Mouse (Mus musculus) CH12.LX (cell line): ENCODE data around the gene Ankrd66. TPM values are rescaled to one million over a fixed set of nuclear protein-coding genes. Genes with fewer than 3 reads are reported as not detected.

Experiments
- DNase-seq: peaks from one replicate; pipeline ENCODE4 v3.0.0-alpha.2; 2013; ENCODE audit errors: extremely low read depth
- H3K27ac ChIP-seq: 2 replicates; pipeline ENCODE4 v1.5.1; 2012; ENCODE audit warnings: low read depth, mild to moderate bottlenecking, control low read depth, moderate library complexity; ENCODE audit not compliant: insufficient read depth
- H3K27me3 ChIP-seq: replicated peaks from 2 replicates; pipeline ENCODE3; 2012; ENCODE audit warnings: inconsistent platforms
- H3K36me3 ChIP-seq, 2 experiments: replicated peaks in 1 of 2; 2 replicates each; pipeline versions ENCODE3 to v1.6.1; 2012; ENCODE audit warnings: inconsistent platforms in 1 of 2, low read length in 1 of 2, mild to moderate bottlenecking in 1 of 2, mixed read lengths in 1 of 2, moderate library complexity in 1 of 2; ENCODE audit not compliant: control insufficient read depth in 1 of 2, insufficient read depth in 1 of 2
- H3K4me1 ChIP-seq, 2 experiments: 2 replicates each; pipeline ENCODE4 v1.6.1; 2012; ENCODE audit warnings: inconsistent platforms in 1 of 2, moderate library complexity in 1 of 2; ENCODE audit not compliant: insufficient read depth in 2 of 2, control insufficient read depth in 1 of 2
- H3K4me2 ChIP-seq: 2 replicates; pipeline ENCODE4 v1.6.1; 2012; ENCODE audit warnings: low read depth, mild to moderate bottlenecking, control low read depth; ENCODE audit not compliant: poor library complexity, insufficient read depth, severe bottlenecking
- H3K4me3 ChIP-seq, 3 experiments: fragments of 150-350 bp in 1 of 3; sonication (generic) in 1 of 3; replicated peaks in 1 of 3; 2 replicates each; pipeline versions ENCODE3 to v1.5.1; 2011 to 2012; ENCODE audit warnings: low read depth in 2 of 3, low read length in 2 of 3, mild to moderate bottlenecking in 2 of 3, moderate library complexity in 2 of 3, control low read depth in 1 of 3, improper control_type of control experiment in 1 of 3, inconsistent platforms in 1 of 3, mixed read lengths in 1 of 3; ENCODE audit not compliant: poor library complexity in 1 of 3
- H3K79me2 ChIP-seq: replicated peaks from 2 replicates; pipeline ENCODE4 v1.6.1; 2012; ENCODE audit warnings: mild to moderate bottlenecking, moderate library complexity; ENCODE audit not compliant: control insufficient read depth, poor library complexity, insufficient read depth, severe bottlenecking; ENCODE audit errors: extremely low read depth
- H3K9ac ChIP-seq: 2 replicates; pipeline ENCODE4 v1.6.1; 2012; ENCODE audit warnings: low read depth, mild to moderate bottlenecking, control low read depth, moderate library complexity; ENCODE audit not compliant: insufficient read depth
- H3K9me3 ChIP-seq: replicated peaks from 2 replicates; pipeline ENCODE3; 2012; ENCODE audit warnings: low read length, inconsistent platforms, mixed read lengths
- BHLHE40 ChIP-seq: IDR thresholded peaks from 2 replicates; pipeline ENCODE4 v1.6.1; 2011; ENCODE audit warnings: mild to moderate bottlenecking, low read depth, low read length, improper control_type of control experiment
- CHD1 ChIP-seq: IDR thresholded peaks from 2 replicates; pipeline ENCODE4 v1.6.1; 2012; ENCODE audit warnings: low read depth, low read length, improper control_type of control experiment, inconsistent platforms
- CTCF ChIP-seq, 2 experiments: IDR thresholded peaks in 1 of 2; conservative IDR thresholded peaks in 1 of 2; 2 replicates each; pipeline ENCODE4 v1.5.1; 2011 to 2012; ENCODE audit warnings: low read depth in 2 of 2, low read length in 2 of 2, improper control_type of control experiment in 1 of 2, inconsistent platforms in 1 of 2, mild to moderate bottlenecking in 1 of 2, moderate library complexity in 1 of 2
- E2F4 ChIP-seq: IDR thresholded peaks from 2 replicates; pipeline ENCODE4 v1.6.1; 2011; ENCODE audit warnings: low read depth, low read length, improper control_type of control experiment; ENCODE audit not compliant: insufficient replicate concordance
- ELF1 ChIP-seq: IDR thresholded peaks from 2 replicates; pipeline ENCODE4 v1.6.1; 2014; ENCODE audit warnings: low read depth, mild to moderate bottlenecking, inconsistent platforms, low read length, improper control_type of control experiment
- ETS1 ChIP-seq: conservative IDR thresholded peaks from 2 replicates; pipeline ENCODE4 v1.6.1; 2012; ENCODE audit warnings: low read depth, mild to moderate bottlenecking, inconsistent platforms, low read length, improper control_type of control experiment, moderate library complexity
- GABPA ChIP-seq: IDR thresholded peaks from 2 replicates; pipeline ENCODE4 v1.6.1; 2012; ENCODE audit warnings: low read depth, low read length, improper control_type of control experiment, inconsistent platforms; ENCODE audit not compliant: insufficient replicate concordance
- JUND ChIP-seq: conservative IDR thresholded peaks from 2 replicates; pipeline ENCODE4 v1.6.1; 2011; ENCODE audit warnings: low read depth, low read length, improper control_type of control experiment
- KAT2A ChIP-seq: IDR thresholded peaks from 2 replicates; pipeline ENCODE4 v1.6.1; 2012; ENCODE audit warnings: low read length, improper control_type of control experiment, inconsistent platforms; ENCODE audit not compliant: insufficient replicate concordance
- MAX ChIP-seq: IDR thresholded peaks from 2 replicates; pipeline ENCODE4 v1.6.1; 2011; ENCODE audit warnings: low read length, improper control_type of control experiment
- MAZ ChIP-seq: IDR thresholded peaks from 2 replicates; pipeline ENCODE4 v1.6.1; 2012; ENCODE audit warnings: low read depth, mild to moderate bottlenecking, inconsistent platforms, low read length, improper control_type of control experiment, moderate library complexity
- MEF2A ChIP-seq: IDR thresholded peaks from 2 replicates; pipeline ENCODE4 v1.6.1; 2014; ENCODE audit warnings: low read depth, mild to moderate bottlenecking, inconsistent platforms, low read length, improper control_type of control experiment, borderline replicate concordance
- MXI1 ChIP-seq: IDR thresholded peaks from 2 replicates; pipeline ENCODE4 v1.6.1; 2011; ENCODE audit warnings: mild to moderate bottlenecking, low read depth, low read length, improper control_type of control experiment
- MYC ChIP-seq: IDR thresholded peaks from 2 replicates; pipeline ENCODE4 v1.6.1; 2011; ENCODE audit warnings: low read depth, mild to moderate bottlenecking, improper control_type of control experiment, low read length
- NELFE ChIP-seq: IDR thresholded peaks from 2 replicates; pipeline ENCODE4 v1.6.1; 2011; ENCODE audit warnings: low read depth, low read length, improper control_type of control experiment
- NRF1 ChIP-seq: IDR thresholded peaks from 2 replicates; pipeline ENCODE4 v1.6.1; 2014; ENCODE audit warnings: low read depth, mild to moderate bottlenecking, inconsistent platforms, low read length, improper control_type of control experiment, moderate library complexity
- PAX5 ChIP-seq: IDR thresholded peaks from 2 replicates; pipeline ENCODE4 v1.6.1; 2012; ENCODE audit warnings: low read length, inconsistent platforms, mixed read lengths
- POLR2A ChIP-seq: IDR thresholded peaks from 2 replicates; pipeline ENCODE4 v1.6.1; 2011; ENCODE audit warnings: low read depth, mild to moderate bottlenecking, improper control_type of control experiment, low read length
- POLR2AphosphoS2 ChIP-seq: IDR thresholded peaks from 2 replicates; pipeline ENCODE4 v1.6.1; 2011; ENCODE audit warnings: low read depth, low read length, improper control_type of control experiment
- RAD21 ChIP-seq: IDR thresholded peaks from 2 replicates; pipeline ENCODE4 v1.6.1; 2011; ENCODE audit warnings: low read depth, mild to moderate bottlenecking, low read length, improper control_type of control experiment, moderate library complexity
- SIN3A ChIP-seq: IDR thresholded peaks from 2 replicates; pipeline ENCODE4 v1.6.1; 2012; ENCODE audit warnings: low read length, improper control_type of control experiment, inconsistent platforms
- SMC3 ChIP-seq: IDR thresholded peaks from 2 replicates; pipeline ENCODE4 v1.6.1; 2011; ENCODE audit warnings: low read depth, low read length, improper control_type of control experiment
- TBP ChIP-seq: conservative IDR thresholded peaks from 2 replicates; pipeline ENCODE4 v1.6.1; 2011; ENCODE audit warnings: low read depth, low read length, improper control_type of control experiment
- TCF12 ChIP-seq: IDR thresholded peaks from 2 replicates; pipeline ENCODE4 v1.6.1; 2014; ENCODE audit warnings: low read depth, mild to moderate bottlenecking, inconsistent platforms, low read length, improper control_type of control experiment
- ZC3H11A ChIP-seq: IDR thresholded peaks from 2 replicates; pipeline ENCODE4 v1.6.1; 2012; ENCODE audit warnings: low read depth, mild to moderate bottlenecking, inconsistent platforms, low read length, improper control_type of control experiment
- ZMIZ1 ChIP-seq: IDR thresholded peaks from 2 replicates; pipeline ENCODE4 v1.6.1; 2012; ENCODE audit warnings: low read depth, mild to moderate bottlenecking, inconsistent platforms, low read length, improper control_type of control experiment
- dilution Hi-C: fragments of 300-500 bp; cut with MboI; formaldehyde crosslinking; loops from 2 replicates; pipeline ENCODE4 v1.14.3; 2020; ENCODE audit warnings: low sequenced_read_pairs; ENCODE audit not compliant: extremely low pct_unique_long_range_greater_than_20kb, extremely low pct_ligation_motif_present
- in situ Hi-C: fragments of 300-500 bp; cut with MboI; formaldehyde crosslinking; loops from 3 replicates; pipeline ENCODE4 v1.14.3; 2019; ENCODE audit warnings: low sequenced_read_pairs, low pct_ligation_motif_present, low pct_unique_long_range_greater_than_20kb, mixed read lengths
- polyA plus RNA-seq: library from polyadenylated mRNA; unstranded; fragments of >175 nt; gene quantifications from 2 replicates; pipeline ENCODE4 v1.2.1, GENCODE M21; 2012; ENCODE audit warnings: low read depth; ENCODE audit not compliant: insufficient read length
- total RNA-seq, 2 experiments: library from RNA; depleted of rRNA; stranded (reverse); fragments of 300-350 nt in 1 of 2; fragments of >200 nt in 1 of 2; gene quantifications; 2 replicates each; pipeline ENCODE4 v1.2.3; 2012 to 2014

Gene Ankrd66
- total and polyA plus RNA-seq, 3 experiments: not detected

DNA sequence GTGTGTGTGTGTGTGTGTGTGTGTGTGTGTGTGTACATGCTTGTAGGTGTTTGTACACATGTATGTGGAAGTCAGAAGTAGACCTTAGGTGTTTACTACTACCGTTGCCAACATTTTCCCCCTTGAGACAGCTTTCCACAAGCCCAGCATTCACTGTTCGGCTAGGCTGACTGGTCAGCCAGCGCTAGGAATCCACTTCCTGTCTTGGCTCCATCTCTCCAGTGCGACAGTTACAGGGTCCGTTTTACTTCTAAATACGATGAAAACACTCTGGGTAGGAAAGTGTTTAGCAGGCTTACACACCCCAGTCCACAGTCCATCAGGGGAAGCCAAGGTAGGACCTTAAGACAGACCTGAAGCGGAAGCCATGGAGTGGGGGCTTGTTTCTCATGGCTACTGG lies 41.3 kb upstream of the Ankrd66 start:
- no peak overlapping the region for H3K4me3 ChIP-seq
- no peaks in the 10 kb centered on the region for H3K79me2 ChIP-seq
- H3K27ac ChIP-seq: no peak overlapping the region
- dilution Hi-C loops: no loop called here
- peaks cover 41% of the 10 kb centered on the region for H3K9me3 ChIP-seq
- in situ Hi-C loops: no loop called here
- no peaks in the 10 kb centered on the region for H3K27me3 ChIP-seq
- TF ChIP-seq TCF12: no peak
- TF ChIP-seq MAX: no peak
- no peak for TF ChIP-seq ELF1
- TF ChIP-seq MAZ: no peak
- no peak for TF ChIP-seq NELFE
- no peak for TF ChIP-seq SMC3
- TF ChIP-seq ZC3H11A: no peak
- TF ChIP-seq GABPA: no peak
- TF ChIP-seq JUND: no peak
- TF ChIP-seq NRF1: no peak
- H3K36me3 ChIP-seq: no peaks in the 10 kb centered on the region
- H3K4me1 ChIP-seq: no peaks in the 10 kb centered on the region
- DNase-seq: no peak
- no peak overlapping the region for H3K4me2 ChIP-seq
- H3K9ac ChIP-seq: no peak overlapping the region

DNA sequence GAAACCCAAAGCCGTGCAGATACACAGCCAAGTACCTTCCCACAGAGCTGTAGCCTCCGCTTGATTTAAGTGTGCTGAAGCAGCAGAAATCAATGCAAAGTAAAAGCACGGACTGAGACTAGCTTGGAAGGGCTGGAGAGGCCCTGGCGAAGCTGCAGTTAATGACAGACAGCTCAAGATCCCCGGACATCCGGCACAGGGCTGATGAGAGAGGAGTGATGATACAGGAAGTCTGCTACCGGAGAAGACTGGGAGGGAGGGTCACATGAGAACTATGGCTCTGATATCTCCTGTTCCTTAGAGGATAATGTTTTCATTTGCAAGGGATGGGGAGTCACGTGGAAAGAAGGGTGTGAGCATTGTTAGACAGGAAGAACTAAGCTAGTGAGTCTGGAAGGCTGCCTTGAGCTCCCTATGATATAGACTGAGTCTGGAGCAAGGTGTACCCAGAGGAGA lies 37.6 kb upstream of the Ankrd66 start:
- Histone ChIP-seq H3K9me3 (peaks cover 37% of the 10 kb centered on the region), H3K9ac (no peak overlapping the region), H3K36me3 (no peaks in the 10 kb centered on the region), H3K27ac (no peak overlapping the region), H3K79me2 (no peaks in the 10 kb centered on the region), H3K27me3 (no peaks in the 10 kb centered on the region), H3K4me2 (no peak overlapping the region), H3K4me1 (no peaks in the 10 kb centered on the region), H3K4me3 (no peak overlapping the region)
- dilution Hi-C loops: no loop called here
- in situ Hi-C loops: no loop called here
- no peak for TF ChIP-seq ETS1
- no peak for TF ChIP-seq SIN3A
- no peak for TF ChIP-seq BHLHE40
- no peak for TF ChIP-seq JUND
- no peak for TF ChIP-seq MAX
- no peak for TF ChIP-seq NELFE
- TF ChIP-seq ZMIZ1: no peak
- TF ChIP-seq MYC: no peak
- no peak for TF ChIP-seq POLR2A
- TF ChIP-seq RAD21: no peak
- TF ChIP-seq ELF1: no peak
- no peak for TF ChIP-seq KAT2A
- TF ChIP-seq CTCF (conservative IDR thresholded peaks at IDR 0.05 in 1 of 2, IDR thresholded peaks at IDR 0.05 in 1 of 2; ENCODE audit: low read depth in 2 of 2, low read length in 2 of 2): no peak
- TF ChIP-seq MEF2A: no peak
- no peak for TF ChIP-seq PAX5
- no peak for TF ChIP-seq POLR2AphosphoS2
- TF ChIP-seq E2F4: no peak
- no peak for TF ChIP-seq MXI1
- no peak for TF ChIP-seq TBP
- no peak for TF ChIP-seq CHD1
- DNase-seq: no peak
